In genomic region chrX:8252334-8253285, GRCm38 (mm10) we compare ENCODE assay signal across 7 mouse cellular contexts. TPM values are rescaled to one million over a fixed set of nuclear protein-coding genes. Genes with fewer than 3 reads are reported as not detected.
A peak's percentile ranks its signal among the peaks of the same experiment; 100 is the strongest.
DNase-seq lines count a peak whose midpoint lies in the region; ATAC-seq and TF ChIP-seq lines count a peak whose summit lies in the region.

Gene Ftsj1, minus strand, starts transcription at chrX:8252406.

- peak within 1 kb of the TSS; percentile 58 for H3K9ac ChIP-seq in embryonic facial prominence, embryonic 12.5 days
- peak within 1 kb of the TSS; percentile 57 for H3K9ac ChIP-seq in limb, embryonic 12.5 days (replicated peaks)
- H3K9ac ChIP-seq in midbrain, embryonic 15.5 days = peak within 1 kb of the TSS; percentile 60

- TF ChIP-seq POLR2A in kidney, adult 2 months (IDR thresholded peaks at IDR 0.05; ENCODE audit: low read depth, low read length) = no peak
- TF ChIP-seq POLR2A in spleen, adult 2 months (IDR thresholded peaks at IDR 0.05; ENCODE audit: low read depth, low read length) = no peak; the same call in 1 of the 2 replicates

- peak; percentile 63 for DNase-seq in adrenal gland, postnatal 25 days
- DNase-seq in heart, adult 18-20 months = peak; percentile 89 to 91
- DNase-seq in kidney, adult 2 months = peak; percentile 92
- peak; percentile 77 to 86 for DNase-seq in spleen, adult 2 months (ENCODE audit: low read depth in 1 of 2, low spot score in 2 of 2)

- TF ChIP-seq CTCF in kidney, adult 2 months (conservative IDR thresholded peaks at IDR 0.05; ENCODE audit: insufficient read depth, insufficient read length, low read depth, low read length) = no peak
- no peak for TF ChIP-seq CTCF in spleen, adult 2 months (IDR thresholded peaks at IDR 0.05; ENCODE audit: extremely low read depth, insufficient read depth, insufficient read length, insufficient replicate concordance)

- 21% methylated on average over 45 of the region's 45 CpGs for WGBS in embryonic facial prominence, embryonic 12.5 days
- under 1% methylated on average over 45 of the region's 45 CpGs for WGBS in kidney, adult 2 months
- 14% methylated on average over 45 of the region's 45 CpGs for WGBS in limb, embryonic 12.5 days
- 17% methylated on average over 45 of the region's 45 CpGs for WGBS in midbrain, embryonic 15.5 days
- 25% methylated on average over 45 of the region's 45 CpGs for WGBS in spleen, adult 2 months

- peak within 1 kb of the TSS; percentile 55 for H3K4me3 ChIP-seq in embryonic facial prominence, embryonic 12.5 days
- peak within 1 kb of the TSS; percentile 61 for H3K4me3 ChIP-seq in kidney, adult 2 months (ENCODE audit: insufficient read depth, low read depth, low read length)
- H3K4me3 ChIP-seq in limb, embryonic 12.5 days (replicated peaks) = peak within 1 kb of the TSS; percentile 55
- peak within 1 kb of the TSS; percentile 51 for H3K4me3 ChIP-seq in midbrain, embryonic 15.5 days
- peak within 1 kb of the TSS; percentile 86 for H3K4me3 ChIP-seq in spleen, adult 2 months (ENCODE audit: extremely low read depth, insufficient read depth, insufficient read length)

- H3K4me1 ChIP-seq in embryonic facial prominence, embryonic 12.5 days = no peaks in the 10 kb centered on the region
- H3K4me1 ChIP-seq in kidney, adult 2 months (ENCODE audit: control insufficient read depth, insufficient read depth, low read length) = no peaks in the 10 kb centered on the region
- H3K4me1 ChIP-seq in limb, embryonic 12.5 days (replicated peaks) = no peaks in the 10 kb centered on the region
- peaks cover 6% of the 10 kb centered on the region for H3K4me1 ChIP-seq in midbrain, embryonic 15.5 days
- H3K4me1 ChIP-seq in spleen, adult 2 months (ENCODE audit: control insufficient read depth, insufficient read depth, insufficient read length) = no peaks in the 10 kb centered on the region

- no peaks in the 10 kb centered on the region for H3K9me3 ChIP-seq in embryonic facial prominence, embryonic 12.5 days
- no peaks in the 10 kb centered on the region for H3K9me3 ChIP-seq in limb, embryonic 12.5 days
- no peaks in the 10 kb centered on the region for H3K9me3 ChIP-seq in midbrain, embryonic 15.5 days

- no peaks in the 10 kb centered on the region for H3K27me3 ChIP-seq in embryonic facial prominence, embryonic 12.5 days
- no peaks in the 10 kb centered on the region for H3K27me3 ChIP-seq in kidney, adult 2 months (replicated peaks; ENCODE audit: control insufficient read depth, insufficient read depth, low read length)
- no peaks in the 10 kb centered on the region for H3K27me3 ChIP-seq in limb, embryonic 12.5 days
- no peaks in the 10 kb centered on the region for H3K27me3 ChIP-seq in midbrain, embryonic 15.5 days (replicated peaks)
- no peaks in the 10 kb centered on the region for H3K27me3 ChIP-seq in spleen, adult 2 months (ENCODE audit: control insufficient read depth, insufficient read depth, low read length)

- peak; percentile 86 for ATAC-seq in embryonic facial prominence, embryonic 12.5 days (ENCODE audit: insufficient number of reproducible peaks, insufficient read depth, low FRiP score, low TSS enrichment)
- peak; percentile 90 for ATAC-seq in limb, embryonic 12.5 days (ENCODE audit: insufficient number of reproducible peaks, insufficient read depth, low FRiP score, low TSS enrichment, low read depth)
- peak; percentile 95 for ATAC-seq in midbrain, embryonic 15.5 days (replicated peaks)

- peak within 1 kb of the TSS; percentile 57; the same call in 1 of the 2 replicates for H3K27ac ChIP-seq in embryonic facial prominence, embryonic 12.5 days
- peak within 1 kb of the TSS; percentile 94 for H3K27ac ChIP-seq in kidney, adult 2 months (ENCODE audit: insufficient read depth, low read depth, low read length)
- peak within 1 kb of the TSS; percentile 53; the same call in 1 of the 2 replicates for H3K27ac ChIP-seq in limb, embryonic 12.5 days
- peak within 1 kb of the TSS; percentile 84 for H3K27ac ChIP-seq in midbrain, embryonic 15.5 days
- peak within 1 kb of the TSS; percentile 78 for H3K27ac ChIP-seq in spleen, adult 2 months (ENCODE audit: insufficient read depth, low read length)

- peak within 1 kb of the TSS; percentile 57 for H3K4me2 ChIP-seq in embryonic facial prominence, embryonic 12.5 days (replicated peaks)
- peak within 1 kb of the TSS; percentile 58 for H3K4me2 ChIP-seq in limb, embryonic 12.5 days
- H3K4me2 ChIP-seq in midbrain, embryonic 15.5 days = peak within 1 kb of the TSS; percentile 57

- H3K36me3 ChIP-seq in embryonic facial prominence, embryonic 12.5 days = peaks cover 3% of the 10 kb centered on the region; the same call in 1 of the 2 replicates
- no peaks in the 10 kb centered on the region for H3K36me3 ChIP-seq in kidney, adult 2 months (ENCODE audit: control insufficient read depth, insufficient read depth, low read length)
- H3K36me3 ChIP-seq in limb, embryonic 12.5 days = no peaks in the 10 kb centered on the region
- H3K36me3 ChIP-seq in midbrain, embryonic 15.5 days (replicated peaks) = no peaks in the 10 kb centered on the region
- no peaks in the 10 kb centered on the region; the same call in 1 of the 2 replicates for H3K36me3 ChIP-seq in spleen, adult 2 months (ENCODE audit: control insufficient read depth, insufficient read depth, low read length)

RNA-seq across cellular contexts. Expression of gene Ftsj1, which starts in this region (rescaled TPM):
- 20.7 and 27.3 TPM in 2 replicates for total RNA-seq in adrenal gland, postnatal 25 days (2021)
- 43.1 and 47.0 TPM in 2 replicates for polyA plus RNA-seq in embryonic facial prominence, embryonic 12.5 days (2016; fragmentation: Nextera tagmentation; extraction: Ambion mirVana)
- 10 to 100 TPM in 1 of 2 experiments, 1 to 10 TPM in 1; 9.8 to 12.2 TPM for total RNA-seq in heart, adult 18-20 months (2021)
- polyA plus RNA-seq in kidney, adult 2 months (2012; rRNA removed) = 31.1 and 32.1 TPM in 2 replicates
- polyA plus RNA-seq in limb, embryonic 12.5 days (2016; fragmentation: Nextera tagmentation; extraction: Ambion mirVana) = 47.6 and 49.2 TPM in 2 replicates
- polyA plus RNA-seq in midbrain, embryonic 15.5 days (2015; fragmentation: Nextera tagmentation; extraction: Ambion mirVana) = 51.3 and 51.7 TPM in 2 replicates
- 17.0 and 20.3 TPM in 2 replicates for polyA plus RNA-seq in spleen, adult 2 months (2012; rRNA removed)

Comparison
In these comparisons a context has a peak if more than half of its experiments do, and no peak if none do; other contexts are left out.
1. Peak in every context shown above with its lines: DNase-seq, ATAC-seq, H3K4me3 ChIP-seq and H3K27ac ChIP-seq.